Mouse (Mus musculus) kidney, adult 11 months (tissue): ENCODE measurements around the gene 2900092C05Rik.

Experiments
- DNase-seq: peaks from one replicate; pipeline ENCODE4 v3.0.0; 2022

The 2900092C05Rik gene

GRCm38 (mm10) chr7:12512217-12512616, at the start of gene 2900092C05Rik:
2900092C05Rik (plus strand) TSS chr7:12512517.
- DNase-seq = no peak

- DNase-seq = peak; percentile 90
Observed at GRCm38 (mm10) chr7:12478158-12479008, 33.9 kb upstream of the 2900092C05Rik start, which contains the start of gene Zfp606. Zfp606 (plus strand) TSS chr7:12478293.

- DNase-seq = no peak
Observed at GRCm38 (mm10) chr7:12479009-12479346, 33.3 kb upstream of the 2900092C05Rik start.

DNA sequence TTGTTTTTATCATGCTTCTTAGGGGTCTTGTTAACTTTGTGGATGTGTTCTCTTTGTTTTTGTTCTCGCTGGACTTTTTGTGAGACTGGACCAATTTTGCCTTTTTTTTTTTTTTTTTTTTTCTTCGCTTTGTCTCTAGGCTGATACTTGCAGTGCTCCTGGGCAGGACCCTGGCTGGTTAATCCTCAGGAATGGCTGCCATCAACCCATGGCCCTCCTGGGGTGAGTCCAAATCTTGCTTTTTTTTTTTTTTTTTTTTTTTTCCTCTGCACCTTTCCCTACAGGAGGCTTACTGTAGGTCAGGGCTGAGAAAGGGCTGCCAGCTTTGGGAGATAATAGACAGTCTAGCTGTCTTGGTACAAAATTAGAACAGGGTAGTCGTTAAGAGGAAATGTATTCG, 32.8 kb upstream of the 2900092C05Rik start:
- DNase-seq = no peak

DNA sequence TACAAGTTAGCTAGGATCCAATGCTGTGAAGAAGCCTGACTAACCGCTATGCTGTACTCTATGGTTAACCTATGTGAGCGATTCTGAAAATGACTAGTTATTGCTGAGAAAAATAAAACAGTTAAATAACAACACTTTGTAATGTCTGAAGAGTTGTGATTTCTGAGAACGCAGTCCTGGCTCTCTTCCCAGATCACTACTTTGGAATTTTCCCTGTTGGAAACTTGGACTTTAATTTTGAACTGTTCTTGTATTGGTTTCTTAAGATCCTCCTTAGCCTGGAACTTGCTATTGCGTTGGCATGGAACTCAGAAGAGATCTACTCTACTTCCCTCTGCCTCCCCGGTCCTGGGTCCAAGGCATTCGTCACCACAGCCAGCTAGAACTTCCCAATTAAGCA, 28.5 kb upstream of the 2900092C05Rik start:
- DNase-seq = no peak

DNA sequence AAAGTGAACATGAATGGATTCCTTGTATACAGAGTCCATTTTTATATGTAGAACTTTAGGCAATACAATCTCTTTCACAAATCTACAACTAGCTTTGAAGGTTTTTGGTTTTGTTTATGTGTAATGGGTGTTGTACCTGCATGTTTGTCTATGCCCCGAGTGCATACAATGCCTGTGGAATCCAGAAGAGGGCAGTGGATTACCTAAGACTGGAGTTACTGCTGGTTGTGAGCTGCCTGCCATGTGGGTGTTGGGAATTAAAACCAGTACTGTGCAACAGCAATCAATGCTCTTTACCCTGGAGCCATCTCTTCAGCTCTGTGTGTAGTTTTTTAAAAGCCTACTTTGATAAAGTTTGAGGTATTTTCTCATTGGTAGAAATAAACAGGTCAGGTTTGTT, 26.4 kb upstream of the 2900092C05Rik start:
- no peak for DNase-seq

DNA sequence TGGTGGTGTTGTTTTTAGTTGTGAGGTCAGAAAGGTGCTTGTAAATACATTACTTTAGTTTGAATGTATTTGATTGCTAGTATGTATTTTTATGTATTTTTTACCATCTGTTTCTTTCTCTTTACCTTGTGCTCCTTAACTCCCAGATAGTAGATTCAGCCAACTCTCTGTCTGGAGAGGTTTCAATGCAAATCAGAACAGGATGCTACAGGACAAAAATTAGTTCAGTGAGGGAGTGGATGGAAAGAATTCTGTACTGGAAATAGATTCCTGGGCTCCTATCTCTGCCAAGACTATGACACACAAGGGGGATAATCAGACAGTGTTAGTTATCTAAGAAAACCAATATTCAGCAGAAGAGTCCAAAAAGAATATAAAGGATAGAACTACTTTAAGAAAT, 25.6 kb upstream of the 2900092C05Rik start:
- no peak for DNase-seq

DNA sequence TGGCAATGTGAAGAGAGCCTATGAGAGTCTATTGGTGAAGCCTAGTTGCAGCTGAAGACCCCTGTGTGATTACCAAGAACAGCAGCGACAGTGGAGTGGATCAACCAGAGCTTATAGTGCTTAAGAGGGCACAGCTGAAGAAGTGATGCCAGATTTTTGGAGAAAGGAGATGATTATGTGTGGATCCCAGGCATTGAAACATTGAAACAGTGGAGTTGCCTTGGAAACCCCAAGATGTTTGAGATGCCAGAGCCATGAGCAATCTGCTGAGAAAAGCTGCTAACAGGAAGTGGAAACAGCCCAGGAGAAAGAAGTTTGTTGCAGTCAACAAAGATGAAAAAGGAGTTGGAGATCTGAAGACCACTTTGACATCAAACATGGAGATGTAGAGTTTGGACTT, 1.4 kb upstream of the 2900092C05Rik start:
- no peak for DNase-seq
